ENCODE assay signal across 24 mouse cellular contexts in genomic region chr11:102179836-102180235, GRCm38 (mm10). TPM values are rescaled to one million over a fixed set of nuclear protein-coding genes. Genes with fewer than 3 reads are reported as not detected.
A peak's percentile ranks its signal among the peaks of the same experiment; 100 is the strongest.
DNase-seq lines count a peak whose midpoint lies in the region; ATAC-seq and TF ChIP-seq lines count a peak whose summit lies in the region.
"Had no signal": no experiment of that assay in that cellular context is flagged by ENCODE, and none has a peak within 500 bp of the region (broad histone marks: within the 10 kb centered on the region; RNA-seq: fewer than 3 reads in every experiment).

No protein-coding gene starts in this region.

- H3K27ac ChIP-seq in embryonic facial prominence, embryonic 14.5 days (replicated peaks; ENCODE audit: low read depth, low read length), result no peak overlapping the region
- H3K27ac ChIP-seq in embryonic facial prominence, embryonic 10.5 days (replicated peaks), result no peak overlapping the region
- H3K27ac ChIP-seq in heart, embryonic 15.5 days, result peak overlapping the region; percentile 0; the same call in 1 of the 2 replicates
- H3K27ac ChIP-seq in heart, embryonic 11.5 days (ENCODE audit: low read depth, low read length), result no peak overlapping the region
- no peak overlapping the region for H3K27ac ChIP-seq in kidney, postnatal 0 days
- H3K27ac ChIP-seq in MEL (ENCODE audit: control insufficient read depth, low read depth, low read length), result no peak overlapping the region
- H3K27ac ChIP-seq: embryonic facial prominence, embryonic 13.5 days; forebrain, embryonic 13.5 days; heart, embryonic 10.5 days; hindbrain, embryonic 13.5 days; hindbrain, postnatal 0 days had no signal

- TF ChIP-seq RAD21 in MEL (IDR thresholded peaks at IDR 0.05; ENCODE audit: low read depth, low read length), result no peak

- no peaks in the 10 kb centered on the region for H3K27me3 ChIP-seq in embryonic facial prominence, embryonic 14.5 days (replicated peaks; ENCODE audit: control insufficient read depth, insufficient read depth, low read length)
- H3K27me3 ChIP-seq in embryonic facial prominence, embryonic 10.5 days (replicated peaks; ENCODE audit: low read depth, poor library complexity, severe bottlenecking), result no peaks in the 10 kb centered on the region
- no peaks in the 10 kb centered on the region for H3K27me3 ChIP-seq in heart, embryonic 15.5 days
- H3K27me3 ChIP-seq in heart, embryonic 11.5 days (ENCODE audit: control insufficient read depth, insufficient read depth, low read length), result no peaks in the 10 kb centered on the region
- H3K27me3 ChIP-seq in kidney, postnatal 0 days (ENCODE audit: insufficient read depth, low read length), result no peaks in the 10 kb centered on the region
- no peaks in the 10 kb centered on the region for H3K27me3 ChIP-seq in MEL (ENCODE audit: control insufficient read depth in 1 of 2, insufficient read depth in 2 of 2, low read length in 2 of 2)
- H3K27me3 ChIP-seq: embryonic facial prominence, embryonic 13.5 days; forebrain, embryonic 13.5 days; hindbrain, embryonic 13.5 days had no signal

- peak; percentile 34 for DNase-seq in embryonic facial prominence, embryonic 14.5 days (ENCODE audit: low spot score)
- DNase-seq in embryonic facial prominence, embryonic 10.5 days (ENCODE audit: low spot score), result no peak
- peak; percentile 55 for DNase-seq in kidney, postnatal 0 days (ENCODE audit: low spot score)
- no peak for DNase-seq in kidney, postnatal 25 days
- DNase-seq in MEL (ENCODE audit: low read depth, low spot score), result no peak
- DNase-seq: adrenal gland, postnatal 14 days; B cell, adult 2 months; cerebellum, adult 11-12 months; cerebellum, adult 9-10 months; cerebellum, postnatal 25 days; forebrain, postnatal 0 days; gastrocnemius, postnatal 25 days; heart, adult 11 months; heart, postnatal 10 days had no signal

- TF ChIP-seq CTCF in kidney, postnatal 0 days (IDR thresholded peaks at IDR 0.05; ENCODE audit: low read depth), result no peak
- no peak for TF ChIP-seq CTCF in MEL (IDR thresholded peaks at IDR 0.05 in 2 of 3, conservative IDR thresholded peaks at IDR 0.05 in 1 of 3; ENCODE audit: control insufficient read depth in 1 of 3, insufficient read depth in 1 of 3, low read depth in 2 of 3, low read length in 3 of 3, poor library complexity in 1 of 3, severe bottlenecking in 1 of 3)

- TF ChIP-seq EP300 in MEL (IDR thresholded peaks at IDR 0.05; ENCODE audit: low read depth in 1 of 2, low read length in 2 of 2), result no peak

- no peak for TF ChIP-seq POLR2A in MEL (IDR thresholded peaks at IDR 0.05; ENCODE audit: control insufficient read depth in 1 of 2, insufficient read depth in 1 of 2, low read depth in 1 of 2, low read length in 2 of 2, poor library complexity in 1 of 2)

- H3K4me2 ChIP-seq in embryonic facial prominence, embryonic 14.5 days (ENCODE audit: low read depth, low read length), result no peak overlapping the region
- H3K4me2 ChIP-seq in heart, embryonic 15.5 days, result no peak overlapping the region
- no peak overlapping the region for H3K4me2 ChIP-seq in heart, embryonic 11.5 days
- H3K4me2 ChIP-seq in kidney, postnatal 0 days (ENCODE audit: low read length), result no peak overlapping the region
- H3K4me2 ChIP-seq: embryonic facial prominence, embryonic 13.5 days; forebrain, embryonic 13.5 days; hindbrain, embryonic 13.5 days had no signal

- ATAC-seq in embryonic facial prominence, embryonic 14.5 days (ENCODE audit: low read depth), result no peak
- ATAC-seq in heart, embryonic 15.5 days (replicated peaks; ENCODE audit: insufficient number of reproducible peaks, insufficient read depth, low FRiP score, low read depth), result no peak
- ATAC-seq in heart, embryonic 11.5 days (replicated peaks; ENCODE audit: insufficient number of reproducible peaks, low FRiP score, low TSS enrichment), result no peak
- no peak for ATAC-seq in kidney, postnatal 0 days (replicated peaks; ENCODE audit: low FRiP score, low read depth)
- ATAC-seq: CD4-positive, CD25-positive, alpha-beta regulatory T cell, adult 4 months; forebrain, embryonic 13.5 days; forebrain, postnatal 0 days; hindbrain, postnatal 0 days had no signal

- H3K36me3 ChIP-seq in embryonic facial prominence, embryonic 14.5 days (ENCODE audit: control insufficient read depth, insufficient read depth, low read length), result peaks cover 71% of the 10 kb centered on the region
- H3K36me3 ChIP-seq in embryonic facial prominence, embryonic 10.5 days (replicated peaks), result peaks cover 83% of the 10 kb centered on the region
- peaks cover 36% of the 10 kb centered on the region for H3K36me3 ChIP-seq in heart, embryonic 15.5 days
- peaks cover 19% of the 10 kb centered on the region for H3K36me3 ChIP-seq in heart, embryonic 11.5 days (ENCODE audit: control insufficient read depth, insufficient read depth, low read length)
- H3K36me3 ChIP-seq in kidney, postnatal 0 days (ENCODE audit: insufficient read depth, low read length), result no peaks in the 10 kb centered on the region
- peaks cover 24 to 45% of the 10 kb centered on the region in 2 experiments for H3K36me3 ChIP-seq in MEL (ENCODE audit: control insufficient read depth in 1 of 2, insufficient read depth in 2 of 2, low read length in 2 of 2)

- H3K9me3 ChIP-seq in embryonic facial prominence, embryonic 14.5 days (ENCODE audit: control insufficient read depth, low read length), result no peaks in the 10 kb centered on the region
- no peaks in the 10 kb centered on the region for H3K9me3 ChIP-seq in embryonic facial prominence, embryonic 10.5 days
- no peaks in the 10 kb centered on the region for H3K9me3 ChIP-seq in heart, embryonic 15.5 days (replicated peaks)
- no peaks in the 10 kb centered on the region for H3K9me3 ChIP-seq in heart, embryonic 11.5 days (replicated peaks; ENCODE audit: control insufficient read depth, low read length)
- H3K9me3 ChIP-seq in kidney, postnatal 0 days (replicated peaks; ENCODE audit: low read length), result no peaks in the 10 kb centered on the region
- no peaks in the 10 kb centered on the region for H3K9me3 ChIP-seq in MEL (replicated peaks; ENCODE audit: insufficient read depth, low read length)
- H3K9me3 ChIP-seq: embryonic facial prominence, embryonic 13.5 days; forebrain, embryonic 13.5 days; G1E; heart, embryonic 10.5 days; hindbrain, embryonic 13.5 days had no signal

- H3K4me3 ChIP-seq in embryonic facial prominence, embryonic 14.5 days (ENCODE audit: low read depth, low read length), result no peak overlapping the region
- no peak overlapping the region for H3K4me3 ChIP-seq in embryonic facial prominence, embryonic 10.5 days
- no peak overlapping the region for H3K4me3 ChIP-seq in heart, embryonic 15.5 days
- no peak overlapping the region for H3K4me3 ChIP-seq in heart, embryonic 11.5 days (ENCODE audit: low read depth, low read length)
- no peak overlapping the region for H3K4me3 ChIP-seq in kidney, postnatal 0 days (replicated peaks; ENCODE audit: low read depth, low read length)
- no peak overlapping the region for H3K4me3 ChIP-seq in MEL (ENCODE audit: control insufficient read depth in 1 of 2, insufficient read depth in 1 of 2, low read depth in 2 of 2, low read length in 2 of 2)
- H3K4me3 ChIP-seq: embryonic facial prominence, embryonic 13.5 days; forebrain, embryonic 13.5 days; heart, embryonic 10.5 days; hindbrain, embryonic 13.5 days had no signal

- H3K4me1 ChIP-seq in embryonic facial prominence, embryonic 14.5 days (ENCODE audit: control insufficient read depth, insufficient read depth, low read length), result peaks cover 8% of the 10 kb centered on the region; the same call in 1 of the 2 replicates
- H3K4me1 ChIP-seq in embryonic facial prominence, embryonic 10.5 days, result peaks cover 13% of the 10 kb centered on the region
- H3K4me1 ChIP-seq in heart, embryonic 15.5 days (replicated peaks), result peaks cover 11% of the 10 kb centered on the region
- peaks cover 9% of the 10 kb centered on the region; the same call in 1 of the 2 replicates for H3K4me1 ChIP-seq in heart, embryonic 11.5 days (ENCODE audit: control insufficient read depth, insufficient read depth, low read length)
- 0 out of 2 replicates have a peak, but pooled peaks cover 3% of the 10 kb centered on the region for H3K4me1 ChIP-seq in kidney, postnatal 0 days (replicated peaks; ENCODE audit: insufficient read depth, low read length)
- H3K4me1 ChIP-seq in MEL (ENCODE audit: control insufficient read depth in 1 of 2, insufficient read depth in 2 of 2, low read length in 2 of 2), result peaks cover 0 to 9% of the 10 kb centered on the region in 2 experiments; a peak in 3 of 4 replicates

- H3K79me2 ChIP-seq in MEL (ENCODE audit: control insufficient read depth, insufficient read depth, low read length, poor library complexity), result peaks cover 57% of the 10 kb centered on the region

- no peak overlapping the region for H3K9ac ChIP-seq in embryonic facial prominence, embryonic 14.5 days (ENCODE audit: low read depth, low read length)
- no peak overlapping the region for H3K9ac ChIP-seq in heart, embryonic 15.5 days
- H3K9ac ChIP-seq in heart, embryonic 11.5 days (ENCODE audit: low read depth, low read length), result no peak overlapping the region
- H3K9ac ChIP-seq in kidney, postnatal 0 days (ENCODE audit: low read depth, low read length), result no peak overlapping the region
- H3K9ac ChIP-seq in MEL (ENCODE audit: control insufficient read depth, low read depth, low read length, poor library complexity, severe bottlenecking), result no peak overlapping the region
- H3K9ac ChIP-seq: embryonic facial prominence, embryonic 13.5 days; forebrain, embryonic 13.5 days; forebrain, postnatal 0 days; hindbrain, embryonic 13.5 days had no signal

RNA-seq across cellular contexts. Expression of gene Lsm12, which starts 5.3 kb away (rescaled TPM):
- polyA plus RNA-seq in embryonic facial prominence, embryonic 14.5 days (2014; fragmentation: Nextera tagmentation; extraction: Ambion mirVana), result 92.9 and 98.4 TPM in 2 replicates
- polyA plus RNA-seq in embryonic facial prominence, embryonic 10.5 days (2016; fragmentation: Nextera tagmentation; extraction: Ambion mirVana), result 145 and 155 TPM in 2 replicates
- 74.6 and 83.4 TPM in 2 replicates for polyA plus RNA-seq in heart, embryonic 15.5 days (2015; fragmentation: Nextera tagmentation; extraction: Ambion mirVana)
- polyA plus RNA-seq in heart, embryonic 11.5 days (2014; fragmentation: Nextera tagmentation; extraction: Ambion mirVana), result 61.3 and 64.3 TPM in 2 replicates
- 111 and 123 TPM in 2 replicates for polyA plus RNA-seq in kidney, postnatal 0 days (2015; fragmentation: Nextera tagmentation; extraction: Ambion mirVana)
- total RNA-seq in MEL (2012; rRNA removed), result 74.2 and 75.0 TPM in 2 replicates
- 100 to 1,000 TPM; 128 to 150 TPM for polyA plus RNA-seq in MEL (2012; ENCODE audit: insufficient read depth in 1 of 2, insufficient read length in 2 of 2, low read depth in 1 of 2, low replicate concordance in 2 of 2, missing spikeins in 1 of 2)

RNA-seq across cellular contexts. Expression of gene G6pc3, which starts 9.6 kb away (rescaled TPM):
- 27.9 and 29.3 TPM in 2 replicates for polyA plus RNA-seq in embryonic facial prominence, embryonic 14.5 days (2014; fragmentation: Nextera tagmentation; extraction: Ambion mirVana)
- polyA plus RNA-seq in embryonic facial prominence, embryonic 10.5 days (2016; fragmentation: Nextera tagmentation; extraction: Ambion mirVana), result 38.2 and 39.6 TPM in 2 replicates
- 20.9 and 23.3 TPM in 2 replicates for polyA plus RNA-seq in heart, embryonic 15.5 days (2015; fragmentation: Nextera tagmentation; extraction: Ambion mirVana)
- polyA plus RNA-seq in heart, embryonic 11.5 days (2014; fragmentation: Nextera tagmentation; extraction: Ambion mirVana), result 27.9 and 28.7 TPM in 2 replicates
- polyA plus RNA-seq in kidney, postnatal 0 days (2015; fragmentation: Nextera tagmentation; extraction: Ambion mirVana), result 41.4 and 43.6 TPM in 2 replicates
- 46.4 and 48.9 TPM in 2 replicates for total RNA-seq in MEL (2012; rRNA removed)
- polyA plus RNA-seq in MEL (2012; ENCODE audit: insufficient read depth in 1 of 2, insufficient read length in 2 of 2, low read depth in 1 of 2, low replicate concordance in 2 of 2, missing spikeins in 1 of 2), result 100 to 1,000 TPM in 1 of 2 experiments, not detected in 1; 104 TPM

RNA-seq across cellular contexts. Expression of gene Tmem101, which starts 23.6 kb away (rescaled TPM):
- polyA plus RNA-seq in embryonic facial prominence, embryonic 14.5 days (2014; fragmentation: Nextera tagmentation; extraction: Ambion mirVana), result 30.0 and 31.1 TPM in 2 replicates
- polyA plus RNA-seq in embryonic facial prominence, embryonic 10.5 days (2016; fragmentation: Nextera tagmentation; extraction: Ambion mirVana), result 35.0 and 38.0 TPM in 2 replicates
- 30.6 and 35.9 TPM in 2 replicates for polyA plus RNA-seq in heart, embryonic 15.5 days (2015; fragmentation: Nextera tagmentation; extraction: Ambion mirVana)
- 31.2 and 36.3 TPM in 2 replicates for polyA plus RNA-seq in heart, embryonic 11.5 days (2014; fragmentation: Nextera tagmentation; extraction: Ambion mirVana)
- 25.0 and 28.6 TPM in 2 replicates for polyA plus RNA-seq in kidney, postnatal 0 days (2015; fragmentation: Nextera tagmentation; extraction: Ambion mirVana)
- 43.9 and 45.1 TPM in 2 replicates for total RNA-seq in MEL (2012; rRNA removed)
- 10 to 100 TPM in 1 of 2 experiments, not detected in 1; 30.1 TPM for polyA plus RNA-seq in MEL (2012; ENCODE audit: insufficient read depth in 1 of 2, insufficient read length in 2 of 2, low read depth in 1 of 2, low replicate concordance in 2 of 2, missing spikeins in 1 of 2)

RNA-seq across cellular contexts. Expression of gene Nags, which starts 34.5 kb away (rescaled TPM):
- polyA plus RNA-seq in embryonic facial prominence, embryonic 14.5 days (2014; fragmentation: Nextera tagmentation; extraction: Ambion mirVana), result 0.28 and 0.49 TPM in 2 replicates
- polyA plus RNA-seq in embryonic facial prominence, embryonic 10.5 days (2016; fragmentation: Nextera tagmentation; extraction: Ambion mirVana), result not detected in 2 replicates
- 0.24 TPM in 1 of 2 replicates, not detected in the other for polyA plus RNA-seq in heart, embryonic 15.5 days (2015; fragmentation: Nextera tagmentation; extraction: Ambion mirVana)
- 0.33 TPM in 1 of 2 replicates, not detected in the other for polyA plus RNA-seq in heart, embryonic 11.5 days (2014; fragmentation: Nextera tagmentation; extraction: Ambion mirVana)
- not detected in 2 replicates for polyA plus RNA-seq in kidney, postnatal 0 days (2015; fragmentation: Nextera tagmentation; extraction: Ambion mirVana)
- total RNA-seq in MEL (2012; rRNA removed), result 5.4 and 6.6 TPM in 2 replicates
- polyA plus RNA-seq in MEL (2012; ENCODE audit: insufficient read depth in 1 of 2, insufficient read length in 2 of 2, low read depth in 1 of 2, low replicate concordance in 2 of 2, missing spikeins in 1 of 2), result 1 to 10 TPM in 1 of 2 experiments, not detected in 1; 9.7 TPM
- total RNA-seq: G1E; gastrocnemius, adult 18-20 months; gastrocnemius, postnatal 25 days; hindbrain, postnatal 0 days had no signal
- polyA plus RNA-seq: CD4-positive, CD25-positive, alpha-beta regulatory T cell, adult 4 months; embryonic facial prominence, embryonic 13.5 days; forebrain, embryonic 13.5 days; G1E; hindbrain, embryonic 13.5 days had no signal

RNA-seq across cellular contexts. Expression of gene Hdac5, which starts 50.1 kb away (rescaled TPM):
- polyA plus RNA-seq in embryonic facial prominence, embryonic 14.5 days (2014; fragmentation: Nextera tagmentation; extraction: Ambion mirVana), result 44.0 and 47.2 TPM in 2 replicates
- 49.6 and 52.9 TPM in 2 replicates for polyA plus RNA-seq in embryonic facial prominence, embryonic 10.5 days (2016; fragmentation: Nextera tagmentation; extraction: Ambion mirVana)
- polyA plus RNA-seq in heart, embryonic 15.5 days (2015; fragmentation: Nextera tagmentation; extraction: Ambion mirVana), result 76.7 and 86.8 TPM in 2 replicates
- polyA plus RNA-seq in heart, embryonic 11.5 days (2014; fragmentation: Nextera tagmentation; extraction: Ambion mirVana), result 42.8 and 45.3 TPM in 2 replicates
- polyA plus RNA-seq in kidney, postnatal 0 days (2015; fragmentation: Nextera tagmentation; extraction: Ambion mirVana), result 38.1 and 39.3 TPM in 2 replicates
- 9.1 and 10.4 TPM in 2 replicates for total RNA-seq in MEL (2012; rRNA removed)
- 10 to 100 TPM in 1 of 2 experiments, not detected in 1; 29.3 TPM for polyA plus RNA-seq in MEL (2012; ENCODE audit: insufficient read depth in 1 of 2, insufficient read length in 2 of 2, low read depth in 1 of 2, low replicate concordance in 2 of 2, missing spikeins in 1 of 2)

Comparison
In these comparisons a context has a peak if more than half of its experiments do, and no peak if none do; other contexts are left out.
1. DNase-seq: peak in embryonic facial prominence, embryonic 14.5 days (single experiment) and kidney, postnatal 0 days (single experiment); none in embryonic facial prominence, embryonic 10.5 days (single experiment), kidney, postnatal 25 days (0 of 2) and MEL (single experiment).